Mouse (Mus musculus) heart, adult 10 weeks (tissue): ENCODE data around the gene Osbpl8. TPM values are rescaled to one million over a fixed set of nuclear protein-coding genes. Genes with fewer than 3 reads are reported as not detected.

ENCODE experiments used
- polyA plus RNA-seq: library from polyadenylated mRNA; stranded (reverse); fragments of 350-450 nt; fragmentation: Illumina TruSeq; extraction: RNeasy Lipid Tissue Mini Kit (QIAGEN cat#74804); gene quantifications from one replicate; pipeline ENCODE4 v1.2.3, GENCODE M21; 2014; ENCODE audit warnings: low read depth, low replicate concordance

Osbpl8 gene
- 38.3 TPM for polyA plus RNA-seq

DNA sequence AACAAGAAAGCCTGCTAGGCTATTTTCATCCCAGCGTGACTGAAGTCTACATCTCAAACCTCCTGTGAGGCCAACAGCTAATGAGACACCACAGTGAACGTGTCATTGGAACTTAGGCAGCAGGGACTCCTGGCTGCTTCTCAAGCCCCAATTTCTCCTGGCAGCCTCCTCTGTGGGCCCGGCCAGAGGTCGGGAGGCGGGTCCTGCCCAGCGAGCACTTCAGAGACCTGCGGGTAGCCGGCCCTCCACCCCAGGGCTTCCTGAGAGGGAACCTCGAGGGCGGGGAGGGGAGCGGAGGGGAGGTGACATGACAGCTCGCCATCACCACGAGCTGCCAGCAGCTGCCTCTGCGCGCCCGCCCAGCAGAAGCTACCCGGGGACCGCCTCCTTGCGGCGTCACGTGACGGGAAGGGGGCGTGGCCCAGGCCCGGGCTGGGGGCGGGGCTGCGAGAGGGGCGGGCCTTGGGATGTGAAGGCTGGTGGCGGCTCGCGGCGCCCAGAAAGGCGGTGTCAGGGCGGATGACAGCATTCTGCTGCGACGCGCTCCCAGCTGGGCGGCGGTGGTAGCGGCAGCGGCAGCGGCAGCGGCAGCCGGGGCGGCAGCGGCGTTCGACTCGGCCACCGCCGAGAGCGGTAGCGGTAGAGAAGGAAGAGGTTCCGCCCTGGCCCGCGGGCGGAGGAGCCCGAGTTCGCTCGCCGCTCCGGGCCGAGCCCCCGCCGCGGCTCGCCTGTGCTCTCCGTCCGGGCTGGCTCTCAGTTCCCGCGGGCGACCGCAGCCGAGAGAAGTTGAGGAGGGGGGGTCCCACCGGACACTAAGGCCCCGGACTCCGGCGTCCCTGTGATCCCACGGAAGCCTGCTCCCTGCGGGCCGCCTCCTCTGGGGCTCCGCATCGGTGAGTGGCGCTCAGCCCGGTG is at the start of gene Osbpl8:
Gene Osbpl8 (plus strand): TSS at position 449 of the 915 bp plus-strand sequence.

DNA sequence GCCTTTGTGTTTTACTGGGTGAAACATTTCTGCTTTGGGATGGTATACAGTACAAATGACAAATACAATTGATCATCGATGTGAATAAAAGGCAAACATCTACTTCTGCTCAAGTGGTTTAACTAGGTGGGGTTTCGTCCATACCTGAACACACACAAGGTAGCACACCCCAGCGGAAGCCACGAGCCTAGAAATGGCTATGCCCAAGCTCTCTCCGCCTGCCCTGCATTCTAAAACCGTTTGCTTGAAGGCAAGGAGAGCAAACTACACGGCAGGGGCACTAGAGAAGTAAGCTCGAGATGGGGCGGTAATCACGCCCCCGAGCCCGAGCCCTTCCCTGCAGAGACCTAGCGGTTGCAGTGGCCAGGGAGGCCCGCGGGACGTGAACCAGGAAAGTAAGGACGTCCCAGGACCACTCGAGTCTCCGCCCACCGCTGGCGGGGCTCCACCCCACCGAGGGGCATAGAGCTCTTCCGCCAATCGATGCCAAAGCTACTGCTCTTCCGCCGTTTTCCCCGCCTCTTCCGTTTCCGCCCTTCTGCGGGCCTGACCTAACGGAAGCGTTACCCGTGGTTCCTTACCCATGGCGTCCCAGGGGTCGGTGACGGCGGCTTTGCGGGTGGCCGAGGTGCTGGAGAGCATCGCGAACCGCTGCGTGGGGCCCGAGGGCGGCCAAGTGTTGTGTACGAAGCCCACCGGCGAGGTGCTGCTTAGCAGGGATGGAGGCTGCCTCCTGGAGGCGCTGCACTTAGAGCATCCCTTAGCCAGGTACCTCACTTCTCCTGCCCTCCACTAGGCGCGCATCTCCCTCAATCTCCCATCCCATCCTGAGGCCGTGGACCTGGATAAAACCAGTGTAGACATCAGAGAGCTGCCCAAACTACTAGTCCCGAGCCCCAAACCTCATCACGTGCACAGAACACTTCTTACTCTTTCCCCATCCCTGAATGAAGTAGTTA is 133.9 kb downstream of the Osbpl8 start, which contains the start of gene Bbs10:
Gene Bbs10 (plus strand): TSS at position 540 of the 959 bp plus-strand sequence.

Other genes starting within 250 kb of the Osbpl8 start
- gene Csrp2, start 245.0 kb upstream of the Osbpl8 start, polyA plus RNA-seq: 91.6 TPM
- 18.8 TPM for gene Zdhhc17, start 154.6 kb upstream of the Osbpl8 start, polyA plus RNA-seq
- gene Bbs10, start 133.9 kb downstream of the Osbpl8 start, polyA plus RNA-seq: 4.0 TPM